Mouse (Mus musculus): ENCODE results near the gene Arhgef39.

Gene Arhgef39

GRCm38 (mm10) chr4:43499407-43500333 is at the start of gene Arhgef39:
Gene Arhgef39, minus strand, starts transcription at chr4:43499695.
- peak; percentile 85 for DNase-seq (ENCODE audit: low spot score)

- no peak for DNase-seq (ENCODE audit: low spot score)
Measured at GRCm38 (mm10) chr4:43549055-43549454, 49.6 kb upstream of the Arhgef39 start.

GRCm38 (mm10) chr4:43547160-43547559 is 47.7 kb upstream of the Arhgef39 start:
- no peak for DNase-seq (ENCODE audit: low spot score)

- peak; percentile 35 for DNase-seq (ENCODE audit: low spot score)
Measured at GRCm38 (mm10) chr4:43546375-43547047, 47.0 kb upstream of the Arhgef39 start.

- no peak for DNase-seq (ENCODE audit: low spot score)
Measured at GRCm38 (mm10) chr4:43542044-43542443, 42.5 kb upstream of the Arhgef39 start.

- DNase-seq (ENCODE audit: low spot score) = no peak
Measured at GRCm38 (mm10) chr4:43536031-43536430, 36.5 kb upstream of the Arhgef39 start.

GRCm38 (mm10) chr4:43535628-43536027 is 36.1 kb upstream of the Arhgef39 start:
- no peak for DNase-seq (ENCODE audit: low spot score)

GRCm38 (mm10) chr4:43533270-43533669 is 33.8 kb upstream of the Arhgef39 start:
- DNase-seq (ENCODE audit: low spot score) = peak; percentile 56

- DNase-seq (ENCODE audit: low spot score) = peak; percentile 72
Measured at GRCm38 (mm10) chr4:43530581-43530980, 31.1 kb upstream of the Arhgef39 start.

GRCm38 (mm10) chr4:43530081-43530501 is 30.6 kb upstream of the Arhgef39 start:
- no peak for DNase-seq (ENCODE audit: low spot score)

GRCm38 (mm10) chr4:43528487-43528886 is 29.0 kb upstream of the Arhgef39 start:
- DNase-seq (ENCODE audit: low spot score) = no peak

- no peak for DNase-seq (ENCODE audit: low spot score)
Measured at GRCm38 (mm10) chr4:43527880-43528279, 28.4 kb upstream of the Arhgef39 start.

GRCm38 (mm10) chr4:43519956-43520355 is 20.5 kb upstream of the Arhgef39 start:
- peak; percentile 83 for DNase-seq (ENCODE audit: low spot score)

- no peak for DNase-seq (ENCODE audit: low spot score)
Measured at GRCm38 (mm10) chr4:43519551-43519950, 20.1 kb upstream of the Arhgef39 start.

- no peak for DNase-seq (ENCODE audit: low spot score)
Measured at GRCm38 (mm10) chr4:43515764-43516708, 16.5 kb upstream of the Arhgef39 start.

GRCm38 (mm10) chr4:43513791-43514190 is 14.3 kb upstream of the Arhgef39 start:
- DNase-seq (ENCODE audit: low spot score) = no peak

GRCm38 (mm10) chr4:43513300-43513699 is 13.8 kb upstream of the Arhgef39 start:
- DNase-seq (ENCODE audit: low spot score) = no peak

GRCm38 (mm10) chr4:43512653-43513052 is 13.2 kb upstream of the Arhgef39 start:
- DNase-seq (ENCODE audit: low spot score) = no peak

- no peak for DNase-seq (ENCODE audit: low spot score)
Measured at GRCm38 (mm10) chr4:43511675-43512454, 12.4 kb upstream of the Arhgef39 start.

GRCm38 (mm10) chr4:43509109-43509508 is 9.6 kb upstream of the Arhgef39 start:
- no peak for DNase-seq (ENCODE audit: low spot score)

GRCm38 (mm10) chr4:43508666-43508997 is 9.1 kb upstream of the Arhgef39 start:
- peak; percentile 57 for DNase-seq (ENCODE audit: low spot score)
